Mouse (Mus musculus): ENCODE results near the gene Lhb. TPM values are rescaled to one million over a fixed set of nuclear protein-coding genes. Genes with fewer than 3 reads are reported as not detected.
"Not testable (repeated sequence)": the region's sequence is repeated elsewhere in the genome, so short reads cannot be mapped to it uniquely, and the experiment has no call there.

Gene Lhb
- total and polyA plus RNA-seq, 2 experiments from 2014 or later, result 0.60 TPM; not detected in 1

GRCm38 (mm10) chr7:45396337-45396775 is 24.3 kb upstream of the Lhb start:
- not testable (repeated sequence) for H3K36me3 ChIP-seq (ENCODE audit: insufficient read depth, low read length); H3K9me3 ChIP-seq (ENCODE audit: low read length); DNase-seq (ENCODE audit: low spot score); H3K27me3 ChIP-seq (ENCODE audit: insufficient read depth, low read length)
- peak; percentile 16 for ATAC-seq
- Histone ChIP-seq H3K4me1 (ENCODE audit: insufficient read depth, low read length) (peaks cover 13% of the 10 kb centered on the region), H3K9ac (replicated peaks; ENCODE audit: low read length) (peak overlapping the region; percentile 37; the same call in 1 of the 2 replicates), H3K4me3 (ENCODE audit: low read length) (peak overlapping the region; percentile 77), H3K27ac (peak overlapping the region; percentile 88), H3K4me2 (ENCODE audit: low read depth, low read length) (peak overlapping the region; percentile 56)
- 0% methylated on average over 3 of the region's 3 CpGs for WGBS
- peak; percentile 25; the same call in 1 of the 2 replicates for TF ChIP-seq CTCF (IDR thresholded peaks at IDR 0.05; ENCODE audit: low read depth)

GRCm38 (mm10) chr7:45396787-45397186 is 23.8 kb upstream of the Lhb start:
- Histone ChIP-seq H3K4me2 (ENCODE audit: low read depth, low read length) (no peak overlapping the region), H3K36me3 (ENCODE audit: insufficient read depth, low read length) (peaks cover 3% of the 10 kb centered on the region; the same call in 1 of the 2 replicates), H3K4me1 (ENCODE audit: insufficient read depth, low read length) (peaks cover 13% of the 10 kb centered on the region), H3K27me3 (ENCODE audit: insufficient read depth, low read length) (no peaks in the 10 kb centered on the region), H3K9ac (replicated peaks; ENCODE audit: low read length) (no peak overlapping the region), H3K4me3 (ENCODE audit: low read length) (no peak overlapping the region), H3K9me3 (ENCODE audit: low read length) (no peaks in the 10 kb centered on the region), H3K27ac (no peak overlapping the region)
- no peak for ATAC-seq
- no peak for DNase-seq (ENCODE audit: low spot score)
- WGBS, result 76% methylated on average over 2 of the region's 2 CpGs
- no peak for TF ChIP-seq CTCF (IDR thresholded peaks at IDR 0.05; ENCODE audit: low read depth)

- no peak overlapping the region for H3K27ac ChIP-seq
- DNase-seq (ENCODE audit: low spot score), result no peak
- WGBS, result 76% methylated on average over 10 of the region's 10 CpGs
- no peak for TF ChIP-seq CTCF (IDR thresholded peaks at IDR 0.05; ENCODE audit: low read depth)
- no peak overlapping the region for H3K9ac ChIP-seq (replicated peaks; ENCODE audit: low read length)
- no peak for ATAC-seq
- H3K4me3 ChIP-seq (ENCODE audit: low read length), result no peak overlapping the region
- peaks cover 16% of the 10 kb centered on the region for H3K27me3 ChIP-seq (ENCODE audit: insufficient read depth, low read length)
- H3K4me2 ChIP-seq (ENCODE audit: low read depth, low read length), result no peak overlapping the region
- no peaks in the 10 kb centered on the region for H3K36me3 ChIP-seq (ENCODE audit: insufficient read depth, low read length)
- H3K9me3 ChIP-seq (ENCODE audit: low read length), result no peaks in the 10 kb centered on the region
- no peaks in the 10 kb centered on the region for H3K4me1 ChIP-seq (ENCODE audit: insufficient read depth, low read length)
Observed at GRCm38 (mm10) chr7:45401521-45402085, 19.0 kb upstream of the Lhb start.

- Histone ChIP-seq H3K9ac (replicated peaks; ENCODE audit: low read length) (no peak overlapping the region), H3K9me3 (ENCODE audit: low read length) (no peaks in the 10 kb centered on the region), H3K4me3 (ENCODE audit: low read length) (no peak overlapping the region), H3K4me1 (ENCODE audit: insufficient read depth, low read length) (no peaks in the 10 kb centered on the region), H3K36me3 (ENCODE audit: insufficient read depth, low read length) (no peaks in the 10 kb centered on the region), H3K4me2 (ENCODE audit: low read depth, low read length) (no peak overlapping the region), H3K27me3 (ENCODE audit: insufficient read depth, low read length) (peaks cover 37% of the 10 kb centered on the region), H3K27ac (no peak overlapping the region)
- ATAC-seq (no peak), DNase-seq (ENCODE audit: low spot score) (peak; percentile 81)
- WGBS, result 44% methylated on average over 6 of the region's 6 CpGs
- peak; percentile 67 for TF ChIP-seq CTCF (IDR thresholded peaks at IDR 0.05; ENCODE audit: low read depth)
Observed at GRCm38 (mm10) chr7:45403532-45404261, 16.9 kb upstream of the Lhb start.

GRCm38 (mm10) chr7:45405091-45406075 is 15.2 kb upstream of the Lhb start, which contains the start of gene Kcna7:
Kcna7 (plus strand) TSS chr7:45405653.
- 10% methylated on average over 28 of the region's 28 CpGs for WGBS
- H3K4me2 ChIP-seq (ENCODE audit: low read depth, low read length), result peak within 1 kb of the TSS; percentile 50
- H3K27me3 ChIP-seq (ENCODE audit: insufficient read depth, low read length), result peaks cover 50% of the 10 kb centered on the region
- TF ChIP-seq CTCF (IDR thresholded peaks at IDR 0.05; ENCODE audit: low read depth), result peak; percentile 86
- peak within 1 kb of the TSS; percentile 34 for H3K4me3 ChIP-seq (ENCODE audit: low read length)
- no peaks in the 10 kb centered on the region for H3K9me3 ChIP-seq (ENCODE audit: low read length)
- H3K4me1 ChIP-seq (ENCODE audit: insufficient read depth, low read length), result no peaks in the 10 kb centered on the region
- DNase-seq (ENCODE audit: low spot score) (peak; percentile 28), ATAC-seq (peak; percentile 34; the same call in 1 of the 2 replicates)
- peak within 1 kb of the TSS; percentile 9; the same call in 1 of the 2 replicates for H3K9ac ChIP-seq (replicated peaks; ENCODE audit: low read length)
- no peak within 1 kb of the TSS for H3K27ac ChIP-seq
- no peaks in the 10 kb centered on the region for H3K36me3 ChIP-seq (ENCODE audit: insufficient read depth, low read length)

Data from hindbrain, postnatal 0 days (tissue).